Mouse (Mus musculus) stomach, postnatal 0 days (tissue): ENCODE measurements at regions not wholly inside any gene's neighbourhood (a gene's known extent, or its start where the extent isn't known, plus 50 kb on each side); places are given as distances from the start of the nearest gene placed in this dataset.

Source experiments
- ATAC-seq: fragments of 200-750 bp; cut with Nextera tagmentation; 2 replicates; pipeline ENCODE4 v1.8.0; 2017; ENCODE audit not compliant: low FRiP score, low TSS enrichment
- DNase-seq: peaks from one replicate; pipeline ENCODE4 v3.0.0-alpha.2; 2016; ENCODE audit warnings: low spot score
- H3K27ac ChIP-seq: fragments of 300-500 bp; sonication (generic); replicated peaks from 2 replicates; pipeline ENCODE4 v1.5.1; 2014; ENCODE audit warnings: mild to moderate bottlenecking, control low read depth
- H3K27me3 ChIP-seq: fragments of 300-500 bp; sonication (generic); 2 replicates; pipeline ENCODE4 v1.6.1; 2014; ENCODE audit warnings: low read length; ENCODE audit not compliant: control insufficient read depth, insufficient read depth
- H3K36me3 ChIP-seq: fragments of 300-500 bp; sonication (generic); 2 replicates; pipeline ENCODE4 v1.6.1; 2014; ENCODE audit warnings: low read length, mixed read lengths; ENCODE audit not compliant: control insufficient read depth, insufficient read depth
- H3K4me1 ChIP-seq: fragments of 300-500 bp; sonication (generic); replicated peaks from 2 replicates; pipeline ENCODE4 v1.6.1; 2014; ENCODE audit warnings: antibody characterized with exemption; ENCODE audit not compliant: control insufficient read depth, insufficient read depth
- H3K4me2 ChIP-seq: fragments of 300-500 bp; sonication (generic); replicated peaks from 2 replicates; pipeline ENCODE4 v1.6.1; 2014; ENCODE audit warnings: low read depth, mild to moderate bottlenecking, control low read depth, moderate library complexity
- H3K4me3 ChIP-seq: fragments of 300-500 bp; sonication (generic); 2 replicates; pipeline ENCODE4 v1.5.1; 2014; ENCODE audit warnings: low read depth, low read length, control low read depth
- H3K9ac ChIP-seq: fragments of 300-500 bp; sonication (generic); 2 replicates; pipeline ENCODE4 v1.6.1; 2014; ENCODE audit warnings: mild to moderate bottlenecking, low read length, control low read depth, mixed read lengths
- H3K9me3 ChIP-seq: fragments of 300-500 bp; sonication (generic); 2 replicates; pipeline ENCODE4 v1.6.1; 2016; ENCODE audit warnings: low read length; ENCODE audit not compliant: control insufficient read depth
- CTCF ChIP-seq: IDR thresholded peaks from 2 replicates; pipeline ENCODE4 v1.5.1; 2016; ENCODE audit warnings: antibody characterized with exemption, low read depth, mild to moderate bottlenecking, moderate library complexity
- EP300 ChIP-seq: optimal IDR thresholded peaks from 2 replicates; pipeline ENCODE3; 2016; ENCODE audit warnings: antibody characterized with exemption
- WGBS: fragments of 180-500 bp; shearing (Covaris S2); extraction: QIAGEN DNeasy Blood & Tissue Kit; methylation state at CpG from one replicate; pipeline ENCODE4 v1.1.7; 2014; 5-methylcytosine and 5-hydroxymethylcytosine counted together

- ATAC-seq: no peak
These were observed 119.8 kb downstream of the Zbtb18 start for GRCm38 (mm10) chr1:177561716-177562588.

GRCm38 (mm10) chr1:177562589-177562912 is 120.4 kb downstream of the Zbtb18 start:
- TF ChIP-seq CTCF (no peak), EP300 (no peak)
- 75% methylated on average over 5 of the region's 5 CpGs for WGBS
- H3K4me1 ChIP-seq: no peaks in the 10 kb centered on the region

More at GRCm38 (mm10) chr1:177561716-177562588, 119.8 kb downstream of the Zbtb18 start:
- Histone ChIP-seq H3K9ac (no peak overlapping the region), H3K9me3 (no peaks in the 10 kb centered on the region), H3K27ac (no peak overlapping the region), H3K4me2 (no peak overlapping the region), H3K27me3 (no peaks in the 10 kb centered on the region), H3K36me3 (no peaks in the 10 kb centered on the region), H3K4me3 (no peak overlapping the region), H3K4me1 (no peaks in the 10 kb centered on the region)
- TF ChIP-seq CTCF: no peak
- TF ChIP-seq EP300: no peak
- WGBS: 84% methylated on average over 17 of the region's 17 CpGs
- no peak for DNase-seq

DNA sequence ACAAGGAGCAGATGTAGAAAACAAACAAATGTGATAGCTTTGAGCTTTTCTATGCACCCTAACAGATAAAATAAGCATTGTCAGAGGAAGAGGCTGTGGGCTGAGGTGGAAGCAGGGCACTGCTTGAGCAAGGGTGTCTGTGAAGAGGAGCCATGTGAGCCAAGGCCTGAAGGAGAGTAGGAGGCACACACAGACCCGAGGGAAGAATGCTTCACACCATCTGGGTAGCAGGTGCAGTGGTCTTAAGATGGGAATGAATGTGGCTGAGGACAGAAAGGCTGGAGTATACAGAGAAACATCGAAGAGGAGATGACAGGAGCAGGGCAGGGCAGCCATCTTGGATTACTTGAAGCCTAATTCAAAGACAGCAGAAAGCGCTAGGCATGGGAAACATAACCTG is 123.5 kb downstream of the Zbtb18 start:
- no peak overlapping the region for H3K4me2 ChIP-seq

More at GRCm38 (mm10) chr1:177562589-177562912, 120.4 kb downstream of the Zbtb18 start:
- Histone ChIP-seq H3K9me3 (no peaks in the 10 kb centered on the region), H3K4me3 (no peak overlapping the region), H3K4me2 (no peak overlapping the region), H3K27ac (no peak overlapping the region), H3K27me3 (no peaks in the 10 kb centered on the region), H3K9ac (no peak overlapping the region), H3K36me3 (no peaks in the 10 kb centered on the region)
- no peak for DNase-seq
- no peak for ATAC-seq

GRCm38 (mm10) chr1:177568056-177568816 is 126.1 kb downstream of the Zbtb18 start:
- Histone ChIP-seq H3K4me2 (no peak overlapping the region), H3K27me3 (no peaks in the 10 kb centered on the region), H3K4me3 (no peak overlapping the region), H3K9ac (no peak overlapping the region), H3K36me3 (no peaks in the 10 kb centered on the region), H3K4me1 (no peaks in the 10 kb centered on the region), H3K9me3 (no peaks in the 10 kb centered on the region), H3K27ac (no peak overlapping the region)
- WGBS: 80% methylated on average over 9 of the region's 9 CpGs
- ATAC-seq (no peak), DNase-seq (no peak)
- TF ChIP-seq EP300: no peak

More for the DNA sequence above, 123.5 kb downstream of the Zbtb18 start:
- TF ChIP-seq EP300: no peak
- TF ChIP-seq CTCF: no peak
- Histone ChIP-seq H3K9ac (no peak overlapping the region), H3K9me3 (no peaks in the 10 kb centered on the region), H3K4me3 (no peak overlapping the region), H3K27me3 (no peaks in the 10 kb centered on the region), H3K4me1 (no peaks in the 10 kb centered on the region), H3K36me3 (no peaks in the 10 kb centered on the region), H3K27ac (no peak overlapping the region)
- 83% methylated on average over 3 of the region's 3 CpGs for WGBS
- DNase-seq (no peak), ATAC-seq (no peak)

- H3K9me3 ChIP-seq: no peaks in the 10 kb centered on the region
- no peaks in the 10 kb centered on the region for H3K36me3 ChIP-seq
- no peak for TF ChIP-seq EP300
- TF ChIP-seq CTCF: no peak
- H3K9ac ChIP-seq: no peak overlapping the region
- H3K27ac ChIP-seq: no peak overlapping the region
- DNase-seq: no peak
- H3K4me1 ChIP-seq: no peaks in the 10 kb centered on the region
- WGBS: 85% methylated on average over 6 of the region's 6 CpGs
- no peak overlapping the region for H3K4me3 ChIP-seq
- H3K4me2 ChIP-seq: no peak overlapping the region
- ATAC-seq: no peak
- H3K27me3 ChIP-seq: no peaks in the 10 kb centered on the region
These were observed 127.4 kb downstream of the Zbtb18 start for GRCm38 (mm10) chr1:177569572-177569971.
